Mouse (Mus musculus) urinary bladder, postnatal 14 days (tissue): ENCODE measurements around the gene Homer1.
A peak's percentile ranks its signal among the peaks of the same experiment; 100 is the strongest.

Experiments used
- DNase-seq: peaks from one replicate; pipeline ENCODE4 v3.0.0; 2021; ENCODE audit warnings: low spot score

The Homer1 gene

GRCm38 (mm10) chr13:93299316-93299715 is at the start of gene Homer1:
Homer1 (plus strand) TSS chr13:93299635.
- DNase-seq = no peak

- no peak for DNase-seq
Observed at GRCm38 (mm10) chr13:93251732-93252131, 47.7 kb upstream of the Homer1 start.

DNA sequence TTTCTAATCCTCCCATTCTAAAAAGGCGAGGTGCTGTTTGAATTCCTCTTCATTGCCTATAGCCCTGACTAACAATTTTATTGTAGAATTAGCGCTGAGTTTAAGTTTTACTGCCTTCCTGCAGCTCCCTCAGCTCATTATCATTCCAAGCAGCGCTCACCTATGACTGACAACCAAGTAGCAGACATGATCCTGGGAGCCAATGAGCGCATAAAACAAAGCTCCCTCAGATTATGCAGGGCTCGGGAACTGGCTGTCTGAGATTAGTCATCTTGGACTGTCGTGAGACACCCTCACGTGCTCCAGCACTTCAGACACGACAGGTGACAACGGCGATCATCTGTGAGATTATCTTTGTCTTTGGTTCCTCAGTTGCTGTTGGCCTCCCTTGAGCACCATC is 47.3 kb upstream of the Homer1 start:
- DNase-seq = no peak

GRCm38 (mm10) chr13:93252941-93253340 is 46.5 kb upstream of the Homer1 start:
- DNase-seq = no peak

- DNase-seq = no peak
Observed at GRCm38 (mm10) chr13:93267151-93267550, 32.3 kb upstream of the Homer1 start.

DNA sequence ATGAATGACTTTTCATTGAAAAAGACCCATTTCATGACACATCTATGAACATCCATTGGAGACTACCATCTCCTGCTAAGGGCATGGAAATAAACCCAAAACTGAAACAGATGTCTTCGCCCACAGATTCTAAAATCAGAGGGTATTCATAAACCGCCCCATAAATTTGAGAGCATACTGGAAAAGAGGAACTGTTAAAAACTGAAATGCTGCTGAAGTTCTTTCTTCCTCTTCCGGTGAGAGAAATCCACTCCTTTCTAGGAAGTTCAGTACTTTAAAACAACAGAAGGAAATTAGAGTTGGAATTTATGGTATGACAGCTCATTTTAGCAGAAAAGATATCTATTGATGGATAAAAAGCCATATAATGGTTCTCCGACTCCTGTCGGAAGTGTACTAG is 1.1 kb downstream of the Homer1 start:
- no peak for DNase-seq

DNA sequence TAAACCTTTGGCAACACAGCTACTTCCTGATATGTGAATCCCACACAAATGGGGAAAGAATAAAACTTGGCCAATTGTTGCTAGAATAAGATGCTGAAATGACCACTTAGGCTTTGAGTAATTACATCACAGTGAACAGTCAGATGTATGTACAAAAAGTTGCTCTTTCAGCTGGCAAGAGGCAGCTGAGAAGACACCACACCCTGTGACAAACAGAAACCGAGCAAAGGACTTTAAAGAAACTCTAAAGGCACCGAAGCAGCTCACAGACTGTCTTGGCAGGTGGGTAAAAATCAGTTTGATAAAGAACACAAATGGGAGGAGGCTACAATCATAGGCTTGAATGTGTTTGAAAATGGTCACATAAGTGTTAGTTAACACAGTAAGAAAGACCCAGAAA is 1.6 kb downstream of the Homer1 start:
- no peak for DNase-seq

DNA sequence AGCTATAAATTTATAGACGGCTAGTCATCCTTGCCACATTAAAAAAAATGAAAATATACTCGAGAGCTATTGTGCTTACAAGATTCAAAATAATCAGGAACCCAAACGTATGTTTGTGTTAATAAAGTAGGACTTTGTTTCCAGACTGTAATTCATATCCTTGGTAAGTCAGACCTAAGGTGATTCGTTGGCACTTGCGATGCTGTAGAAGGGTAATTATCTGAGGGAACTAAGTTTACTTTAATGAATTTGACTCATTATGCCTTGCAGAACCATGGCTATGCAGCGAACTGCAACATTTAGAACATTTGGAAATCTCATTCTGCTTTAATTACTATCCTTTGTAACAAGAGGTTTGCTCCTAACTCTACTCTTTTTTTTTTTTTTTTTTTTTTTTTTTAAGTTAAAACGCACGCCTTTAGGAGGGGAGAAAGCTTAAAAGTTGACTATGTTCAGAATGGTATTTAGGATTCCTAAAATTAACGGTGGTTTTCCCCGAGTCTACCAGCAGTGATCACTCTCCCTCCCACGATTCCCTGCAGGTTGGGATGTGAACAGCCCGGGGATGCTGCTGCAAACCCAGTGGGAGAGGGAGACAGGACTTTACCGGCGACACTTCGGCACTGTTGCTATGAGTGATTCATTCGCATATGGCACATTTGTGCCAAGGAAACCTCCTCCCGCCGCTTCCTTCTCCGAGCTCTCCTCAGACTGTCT is 3.6 kb downstream of the Homer1 start:
- no peak for DNase-seq

GRCm38 (mm10) chr13:93303563-93304250 is 4.3 kb downstream of the Homer1 start:
- DNase-seq = peak; percentile 95

DNA sequence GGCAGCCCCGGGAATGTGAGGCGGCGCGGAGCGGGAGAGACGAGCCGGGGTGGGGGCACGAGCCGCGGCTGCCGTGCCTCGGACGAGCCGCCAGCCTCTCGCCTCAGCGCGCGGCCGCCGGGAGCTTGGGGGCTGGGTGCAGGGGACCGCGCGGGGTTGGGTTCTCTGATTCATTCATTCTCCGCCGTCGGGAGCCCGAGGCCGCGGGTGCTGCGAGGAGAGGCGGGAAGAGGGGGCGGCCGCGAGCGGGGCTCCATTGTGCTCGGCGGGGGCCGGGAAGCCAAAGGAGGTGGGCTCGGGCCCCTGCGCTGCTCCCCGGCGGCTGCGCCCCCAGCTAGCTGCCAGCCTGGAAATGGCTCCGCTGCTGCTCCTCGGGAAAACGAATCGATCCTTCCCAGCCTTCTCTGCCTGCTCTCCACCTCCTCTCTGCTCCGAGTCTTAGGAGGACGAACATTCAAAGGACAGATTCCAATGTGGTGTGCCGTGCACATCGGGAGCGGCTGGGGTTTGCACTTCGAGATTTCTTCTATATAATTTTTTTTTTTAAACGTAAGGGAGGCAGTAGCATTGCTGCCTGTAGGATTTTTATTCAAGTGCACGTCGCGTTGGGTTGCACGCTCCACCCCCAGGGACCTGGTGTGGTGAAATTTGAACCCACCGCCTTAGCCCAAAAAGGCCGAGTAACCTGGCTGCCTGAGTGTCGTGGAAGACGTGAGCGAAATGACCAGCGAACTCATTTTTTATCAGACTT is 5.0 kb downstream of the Homer1 start:
- peak; percentile 52 for DNase-seq

GRCm38 (mm10) chr13:93305149-93305548 is 5.7 kb downstream of the Homer1 start:
- DNase-seq = no peak

GRCm38 (mm10) chr13:93305636-93306035 is 6.2 kb downstream of the Homer1 start:
- no peak for DNase-seq

- DNase-seq = no peak
Observed at GRCm38 (mm10) chr13:93306545-93306944, 7.1 kb downstream of the Homer1 start.

DNA sequence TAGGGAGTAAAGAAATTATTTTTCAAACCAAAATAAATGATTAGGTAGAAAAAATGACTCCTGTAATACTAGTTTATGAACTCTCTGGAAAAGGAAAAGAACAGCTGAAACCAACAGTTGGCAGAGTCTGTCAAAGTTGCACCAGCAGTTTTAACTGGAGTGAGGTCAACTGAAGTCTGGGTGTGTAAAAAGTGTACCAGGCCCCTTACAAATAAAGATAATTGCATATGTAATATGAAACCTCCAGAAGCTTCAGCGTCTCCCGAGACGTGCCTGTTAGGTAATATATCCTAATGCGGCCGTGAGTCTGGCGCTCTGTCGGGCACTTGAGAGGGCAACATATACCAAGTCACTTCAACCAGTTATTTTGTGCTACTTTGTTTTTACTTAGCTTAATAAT is 8.3 kb downstream of the Homer1 start:
- no peak for DNase-seq

DNA sequence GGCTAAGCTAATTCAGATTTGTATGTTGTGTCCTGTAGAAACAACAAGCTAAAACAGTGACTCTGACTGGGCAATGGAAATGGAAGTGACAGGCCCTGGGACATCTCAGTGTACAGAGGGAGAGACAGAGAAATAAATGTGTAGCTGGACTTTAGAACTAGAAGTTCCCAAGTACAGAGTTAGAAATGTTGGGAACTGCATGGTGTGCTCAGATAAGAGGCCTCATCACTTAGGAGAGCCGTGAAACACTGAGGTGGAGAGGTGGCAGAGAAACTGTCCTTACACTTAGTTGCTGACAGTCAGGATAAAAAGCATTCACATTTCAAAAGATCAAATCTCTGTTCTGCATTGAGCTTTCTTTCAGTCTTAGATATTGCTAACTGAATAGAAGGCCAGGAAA is 9.9 kb downstream of the Homer1 start:
- no peak for DNase-seq

GRCm38 (mm10) chr13:93312518-93312917 is 13.1 kb downstream of the Homer1 start:
- DNase-seq = no peak

DNA sequence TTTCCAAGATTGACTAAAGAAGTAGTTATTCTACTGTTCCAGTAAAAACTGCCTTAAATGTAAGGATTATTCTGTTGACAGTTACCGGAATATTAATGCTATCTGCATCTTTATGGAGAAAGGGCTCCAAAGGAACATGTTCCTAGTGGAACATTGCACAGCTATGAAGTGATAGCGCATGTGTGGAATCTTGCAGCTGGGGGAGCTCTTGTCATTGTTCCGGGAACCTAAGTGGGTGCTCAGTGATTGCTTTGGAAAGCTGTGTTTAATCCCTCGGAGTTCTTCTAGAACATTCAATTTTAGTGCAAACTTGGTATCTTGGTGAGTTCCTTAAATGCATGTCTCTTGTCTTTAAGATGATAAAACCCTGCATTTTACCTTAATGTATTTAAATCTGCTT is 14.9 kb downstream of the Homer1 start:
- DNase-seq = no peak

- DNase-seq = no peak
Observed at GRCm38 (mm10) chr13:93320089-93320488, 20.7 kb downstream of the Homer1 start.

- no peak for DNase-seq
Observed at GRCm38 (mm10) chr13:93326326-93326725, 26.9 kb downstream of the Homer1 start.

- DNase-seq = no peak
Observed at GRCm38 (mm10) chr13:93331721-93332120, 32.3 kb downstream of the Homer1 start.

DNA sequence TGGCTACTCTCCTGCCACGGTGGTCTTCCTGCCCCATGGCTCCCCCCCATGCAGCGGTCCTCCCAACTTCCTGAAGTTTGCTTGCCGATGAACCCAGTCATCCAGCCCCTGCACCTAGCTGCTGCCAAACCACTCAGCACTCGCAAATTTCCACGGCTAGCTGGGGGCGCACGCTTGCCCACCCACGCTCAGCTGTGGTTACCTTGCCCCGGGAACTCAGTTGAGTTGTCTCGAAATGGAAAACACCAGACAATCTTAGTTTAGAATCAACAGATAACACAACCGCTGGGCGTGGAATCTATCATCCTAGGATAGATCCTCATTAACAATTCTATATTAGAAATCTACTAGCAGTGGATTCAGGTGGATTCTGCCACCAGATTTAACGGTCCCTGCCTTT is 33.1 kb downstream of the Homer1 start:
- DNase-seq = no peak

DNA sequence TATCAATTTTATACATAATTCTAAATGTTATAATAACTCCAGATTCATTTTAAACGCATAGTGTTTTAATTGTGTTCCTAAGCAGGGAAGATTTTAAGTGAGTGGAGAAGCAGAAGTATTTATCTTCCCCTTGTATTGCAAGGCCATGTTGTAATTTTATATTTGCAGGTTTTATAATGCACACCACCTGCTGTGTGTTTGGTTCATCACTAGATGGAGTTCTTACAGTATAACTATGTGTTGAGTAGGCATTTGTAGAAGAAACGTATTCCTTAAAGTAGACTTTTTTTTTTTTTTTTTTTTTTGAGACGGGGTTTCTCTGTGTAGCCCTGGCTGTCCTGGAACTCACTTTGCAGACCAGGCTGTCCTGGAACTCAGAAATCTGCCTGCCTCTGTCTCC is 35.9 kb downstream of the Homer1 start:
- DNase-seq = no peak

GRCm38 (mm10) chr13:93338394-93338793 is 39.0 kb downstream of the Homer1 start:
- DNase-seq = no peak
